Mouse (Mus musculus): ENCODE data around the gene Trove2.

DNA sequence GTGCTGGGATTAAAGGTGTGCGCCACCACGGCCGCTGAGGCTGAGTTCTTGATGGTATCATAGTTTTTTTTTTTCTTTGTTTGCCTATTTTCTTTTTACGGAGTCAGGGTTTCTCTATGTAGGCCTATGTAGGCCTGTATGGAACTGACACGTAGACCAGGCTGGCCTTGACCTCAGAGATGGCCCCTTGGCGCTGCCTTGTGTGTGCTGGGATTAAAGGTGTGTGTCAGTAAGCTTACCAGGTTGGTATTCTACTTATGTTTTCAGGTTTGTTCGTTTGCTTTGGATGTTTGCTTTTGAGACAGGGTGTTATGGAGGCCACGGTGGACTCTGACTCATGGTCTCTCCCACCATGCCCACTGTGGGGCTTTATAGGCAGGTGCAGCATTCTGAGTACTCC, 14.7 kb downstream of the Trove2 start:
- no peak for TF ChIP-seq EP300 (IDR thresholded peaks at IDR 0.05; ENCODE audit: low read depth)
- TF ChIP-seq CTCF (IDR thresholded peaks at IDR 0.05; ENCODE audit: low read depth) = no peak
